Mouse (Mus musculus): ENCODE results near the gene Grin1.

- TF ChIP-seq EP300 (IDR thresholded peaks at IDR 0.05; ENCODE audit: low read depth) (no peak), CTCF (IDR thresholded peaks at IDR 0.05; ENCODE audit: low read depth) (no peak)
Measured at GRCm38 (mm10) chr2:25244144-25244543, 74.8 kb downstream of the Grin1 start.

Data from liver, embryonic 14.5 days (tissue).